Mouse (Mus musculus) spleen, adult 12 weeks (tissue): ENCODE results near the gene Chil4.

Experiments
- DNase-seq: peaks from one replicate; pipeline ENCODE4 v3.0.0; 2022; ENCODE audit warnings: low spot score

Gene Chil4

DNA sequence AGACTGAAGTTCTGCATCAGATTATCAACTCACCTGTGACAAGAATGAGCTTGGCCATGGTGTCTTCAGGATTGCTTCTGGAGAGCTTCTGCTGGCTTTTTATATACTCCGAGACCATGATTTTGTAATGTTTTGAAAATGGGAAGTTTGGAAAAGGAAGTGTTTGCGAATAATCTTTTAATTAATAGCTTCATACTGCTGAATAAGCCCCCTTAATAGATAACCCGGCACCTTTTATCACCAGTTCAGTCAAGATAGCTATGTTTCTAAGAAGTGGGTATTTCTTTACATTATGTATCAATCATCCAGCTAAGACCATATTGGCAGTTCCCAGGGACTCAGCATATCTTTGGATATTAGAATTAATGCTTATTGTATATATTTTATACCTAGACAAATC lies 51.8 kb downstream of the Chil4 start, which contains the start of gene Chil3:
Gene Chil3 (minus strand): TSS at position 101 of the 400 bp plus-strand sequence.
- no peak for DNase-seq

- no peak for DNase-seq
Measured at GRCm38 (mm10) chr3:106154413-106154812, 64.9 kb downstream of the Chil4 start.
